ENCODE assay signal across 10 mouse cellular contexts in genomic region chr13:41352352-41352751, GRCm38 (mm10).
DNase-seq lines count a peak whose midpoint lies in the region; ATAC-seq lines count a peak whose summit lies in the region.
"Had no signal": no experiment of that assay in that cellular context is flagged by ENCODE, and none has a peak within 500 bp of the region (broad histone marks: within the 10 kb centered on the region; RNA-seq: fewer than 3 reads in every experiment).

No protein-coding gene starts in this region.

- peaks cover 21% of the 10 kb centered on the region for H3K4me1 ChIP-seq in hindbrain, embryonic 14.5 days (replicated peaks; ENCODE audit: control insufficient read depth, insufficient read depth, low read length)
- peaks cover 63% of the 10 kb centered on the region for H3K4me1 ChIP-seq in midbrain, embryonic 10.5 days

- H3K9ac ChIP-seq in hindbrain, embryonic 14.5 days, result no peak overlapping the region

- peak; percentile 38; the same call in 1 of the 2 replicates for ATAC-seq in frontal cortex, adult (ENCODE audit: low TSS enrichment)
- peak; percentile 76 for ATAC-seq in hindbrain, embryonic 14.5 days (ENCODE audit: low FRiP score)
- no peak for ATAC-seq in erythroblast, adult 5-6 weeks (replicated peaks; ENCODE audit: low FRiP score, poor library complexity, severe bottlenecking)

- H3K4me2 ChIP-seq in hindbrain, embryonic 14.5 days (replicated peaks), result no peak overlapping the region; the same call in 1 of the 2 replicates

- DNase-seq in frontal cortex, postnatal 10 days (ENCODE audit: low spot score in 2 of 2), result no peak
- DNase-seq in embryo, embryonic 11 days, result peak; percentile 40
- peak; percentile 46 for DNase-seq in hindbrain, embryonic 14.5 days (ENCODE audit: low spot score)
- DNase-seq in midbrain, embryonic 10.5 days (ENCODE audit: low spot score), result peak; percentile 52
- DNase-seq in adrenal gland, postnatal 4 days (ENCODE audit: low spot score in 2 of 2), result no peak
- DNase-seq in adrenal gland, postnatal 25 days, result no peak
- DNase-seq: gastrocnemius, postnatal 25 days had no signal

- H3K4me3 ChIP-seq in hindbrain, embryonic 14.5 days (replicated peaks; ENCODE audit: low read length), result no peak overlapping the region
- H3K4me3 ChIP-seq in midbrain, embryonic 10.5 days, result no peak overlapping the region

- H3K27ac ChIP-seq in hindbrain, embryonic 14.5 days, result peak overlapping the region; percentile 56
- H3K27ac ChIP-seq in midbrain, embryonic 10.5 days (replicated peaks), result peak overlapping the region; percentile 64; the same call in 1 of the 2 replicates
- H3K27ac ChIP-seq: macrophage had no signal

- no peaks in the 10 kb centered on the region for H3K36me3 ChIP-seq in hindbrain, embryonic 14.5 days (replicated peaks; ENCODE audit: control insufficient read depth, insufficient read depth)
- no peaks in the 10 kb centered on the region for H3K36me3 ChIP-seq in midbrain, embryonic 10.5 days

- H3K27me3 ChIP-seq in hindbrain, embryonic 14.5 days (ENCODE audit: control insufficient read depth, insufficient read depth, low read length), result no peaks in the 10 kb centered on the region
- H3K27me3 ChIP-seq in midbrain, embryonic 10.5 days (ENCODE audit: low read depth, poor library complexity, severe bottlenecking), result no peaks in the 10 kb centered on the region

- H3K9me3 ChIP-seq in hindbrain, embryonic 14.5 days (ENCODE audit: control insufficient read depth, low read length), result no peaks in the 10 kb centered on the region
- no peaks in the 10 kb centered on the region for H3K9me3 ChIP-seq in midbrain, embryonic 10.5 days (replicated peaks)

- 18% methylated on average over 5 of the region's 5 CpGs for WGBS in hindbrain, embryonic 14.5 days
- 32% methylated on average over 5 of the region's 5 CpGs for WGBS in midbrain, embryonic 10.5 days

Comparison
In these comparisons a context has a peak if more than half of its experiments do, and no peak if none do; other contexts are left out.
1. DNase-seq: peak in embryo, embryonic 11 days (single experiment), hindbrain, embryonic 14.5 days (single experiment) and midbrain, embryonic 10.5 days (single experiment); none in frontal cortex, postnatal 10 days (0 of 2), adrenal gland, postnatal 4 days (0 of 2) and adrenal gland, postnatal 25 days (single experiment).